Mouse (Mus musculus) WW6 (cell line): ENCODE measurements around the gene Slc4a4.

ENCODE experiments used
- DNase-seq: peaks from one replicate; pipeline ENCODE4 v3.0.0-alpha.2; 2013; ENCODE audit warnings: low read depth, low spot score

Gene Slc4a4

GRCm38 (mm10) chr5:88886668-88887555 lies at the start of gene Slc4a4:
Slc4a4 (plus strand) TSS chr5:88886818.
- no peak for DNase-seq

GRCm38 (mm10) chr5:88840080-88840798 lies 46.4 kb upstream of the Slc4a4 start:
- DNase-seq = no peak

GRCm38 (mm10) chr5:88857311-88857710 lies 29.3 kb upstream of the Slc4a4 start:
- no peak for DNase-seq

GRCm38 (mm10) chr5:88857801-88858200 lies 28.8 kb upstream of the Slc4a4 start:
- DNase-seq = no peak

- DNase-seq = no peak
These were observed 28.4 kb upstream of the Slc4a4 start for GRCm38 (mm10) chr5:88858226-88858625.

- no peak for DNase-seq
These were observed 24.5 kb upstream of the Slc4a4 start for GRCm38 (mm10) chr5:88862163-88862562.

- DNase-seq = no peak
These were observed 23.8 kb upstream of the Slc4a4 start for GRCm38 (mm10) chr5:88862794-88863193.

GRCm38 (mm10) chr5:88884101-88884500 lies 2.5 kb upstream of the Slc4a4 start:
- DNase-seq = no peak

GRCm38 (mm10) chr5:88885503-88885902 lies 1.1 kb upstream of the Slc4a4 start:
- no peak for DNase-seq

- no peak for DNase-seq
These were observed 674 bp upstream of the Slc4a4 start for GRCm38 (mm10) chr5:88885944-88886343.

- no peak for DNase-seq
These were observed 310 bp upstream of the Slc4a4 start for GRCm38 (mm10) chr5:88886349-88886667.

GRCm38 (mm10) chr5:88887556-88888412 lies 1.2 kb downstream of the Slc4a4 start:
- DNase-seq = no peak

- no peak for DNase-seq
These were observed 1.7 kb downstream of the Slc4a4 start for GRCm38 (mm10) chr5:88888413-88888700.

GRCm38 (mm10) chr5:88889326-88889725 lies 2.7 kb downstream of the Slc4a4 start:
- DNase-seq = no peak

- DNase-seq = no peak
These were observed 3.5 kb downstream of the Slc4a4 start for GRCm38 (mm10) chr5:88890146-88890545.

GRCm38 (mm10) chr5:88896574-88896973 lies 10.0 kb downstream of the Slc4a4 start:
- DNase-seq = no peak

GRCm38 (mm10) chr5:88903111-88903510 lies 16.5 kb downstream of the Slc4a4 start:
- DNase-seq = no peak

- DNase-seq = no peak
These were observed 16.9 kb downstream of the Slc4a4 start for GRCm38 (mm10) chr5:88903526-88903925.

- DNase-seq = no peak
These were observed 18.2 kb downstream of the Slc4a4 start for GRCm38 (mm10) chr5:88904841-88905240.

- no peak for DNase-seq
These were observed 21.0 kb downstream of the Slc4a4 start for GRCm38 (mm10) chr5:88907615-88908014.

- no peak for DNase-seq
These were observed 26.0 kb downstream of the Slc4a4 start for GRCm38 (mm10) chr5:88912629-88913028.

GRCm38 (mm10) chr5:88915082-88915481 lies 28.5 kb downstream of the Slc4a4 start:
- no peak for DNase-seq
